Mouse (Mus musculus): ENCODE data around the gene Daam1. TPM values are rescaled to one million over a fixed set of nuclear protein-coding genes. Genes with fewer than 3 reads are reported as not detected.

Gene Daam1
- polyA plus RNA-seq, 1 experiment from 2014 or later, result 10.0 TPM

DNA sequence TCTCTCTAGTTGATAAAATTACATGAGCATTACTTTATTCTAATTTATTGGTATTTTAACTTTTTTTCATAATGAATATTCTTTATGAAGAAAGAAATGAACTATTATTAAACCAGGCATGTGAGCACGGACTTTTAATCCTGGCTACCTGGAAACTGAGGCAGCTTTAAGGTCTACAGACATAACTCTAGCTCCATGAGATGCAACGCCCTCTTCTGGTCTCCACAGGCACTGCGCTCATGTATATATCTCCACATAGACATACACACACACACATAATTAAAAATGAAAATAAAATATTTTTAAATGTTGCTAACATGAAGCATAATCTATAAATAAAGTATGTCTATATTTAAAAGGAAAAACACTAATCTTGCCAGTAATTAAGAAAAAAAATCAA lies 21.3 kb upstream of the Daam1 start:
- 91% methylated on average over 3 of the region's 3 CpGs for WGBS

DNA sequence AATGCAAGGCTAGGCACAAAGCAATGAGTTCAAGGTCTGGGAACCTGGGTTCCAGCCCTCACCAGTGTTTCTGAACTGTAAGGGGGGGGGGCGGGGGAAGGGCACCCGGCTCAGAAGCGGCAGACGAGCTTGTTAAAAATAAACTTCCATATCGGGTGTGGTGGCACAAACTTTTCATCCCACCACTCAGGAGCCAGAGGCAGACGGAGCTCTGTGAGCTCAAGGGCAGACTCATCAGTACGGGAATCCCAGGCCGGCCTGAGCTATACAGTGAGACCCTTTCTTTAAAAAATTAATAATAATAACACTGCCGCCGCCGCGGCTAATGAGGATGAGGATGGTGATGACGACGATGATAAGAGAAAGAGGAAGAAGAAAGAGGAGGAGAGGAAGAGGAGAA lies 18.3 kb upstream of the Daam1 start:
- no peaks in the 10 kb centered on the region for H3K36me3 ChIP-seq
- no peak overlapping the region for H3K4me3 ChIP-seq (replicated peaks)
- no peaks in the 10 kb centered on the region for H3K4me1 ChIP-seq
- H3K9ac ChIP-seq, result no peak overlapping the region
- ATAC-seq (ENCODE audit: insufficient read depth, low FRiP score, low read depth), result no peak
- no peaks in the 10 kb centered on the region for H3K9me3 ChIP-seq
- H3K27me3 ChIP-seq (replicated peaks), result no peaks in the 10 kb centered on the region
- WGBS, result 75% methylated on average over 14 of the region's 14 CpGs
- H3K27ac ChIP-seq, result no peak overlapping the region
- H3K4me2 ChIP-seq, result no peak overlapping the region

More for the DNA sequence above, 21.3 kb upstream of the Daam1 start:
- H3K9me3 ChIP-seq, result no peaks in the 10 kb centered on the region
- H3K27me3 ChIP-seq (replicated peaks), result no peaks in the 10 kb centered on the region
- H3K36me3 ChIP-seq, result no peaks in the 10 kb centered on the region
- no peak overlapping the region for H3K4me2 ChIP-seq
- no peak for ATAC-seq (ENCODE audit: insufficient read depth, low FRiP score, low read depth)
- H3K4me1 ChIP-seq, result no peaks in the 10 kb centered on the region
- no peak overlapping the region for H3K4me3 ChIP-seq (replicated peaks)
- no peak overlapping the region for H3K9ac ChIP-seq
- H3K27ac ChIP-seq, result no peak overlapping the region

DNA sequence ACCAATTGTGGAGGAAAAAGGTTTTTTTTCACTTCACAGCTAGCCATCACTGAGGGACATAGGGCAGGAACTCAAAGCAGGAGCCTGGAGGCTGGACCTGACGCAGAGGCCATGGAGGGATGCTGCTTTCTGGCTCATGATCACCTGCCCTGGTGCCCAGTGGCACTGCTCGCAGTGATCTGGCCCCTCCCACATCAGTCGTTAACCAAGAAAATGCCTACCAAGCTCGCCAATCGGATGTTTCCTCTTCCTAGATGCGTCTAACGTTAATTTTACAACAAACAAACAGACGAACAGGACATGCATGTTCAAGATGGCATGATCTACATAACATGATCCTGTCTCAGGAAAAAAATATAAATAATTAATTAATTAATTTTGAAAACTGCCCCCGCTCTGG lies 17.6 kb upstream of the Daam1 start:
- no peak for ATAC-seq (ENCODE audit: insufficient read depth, low FRiP score, low read depth)
- 84% methylated on average over 9 of the region's 9 CpGs for WGBS
- H3K4me2 ChIP-seq, result no peak overlapping the region

DNA sequence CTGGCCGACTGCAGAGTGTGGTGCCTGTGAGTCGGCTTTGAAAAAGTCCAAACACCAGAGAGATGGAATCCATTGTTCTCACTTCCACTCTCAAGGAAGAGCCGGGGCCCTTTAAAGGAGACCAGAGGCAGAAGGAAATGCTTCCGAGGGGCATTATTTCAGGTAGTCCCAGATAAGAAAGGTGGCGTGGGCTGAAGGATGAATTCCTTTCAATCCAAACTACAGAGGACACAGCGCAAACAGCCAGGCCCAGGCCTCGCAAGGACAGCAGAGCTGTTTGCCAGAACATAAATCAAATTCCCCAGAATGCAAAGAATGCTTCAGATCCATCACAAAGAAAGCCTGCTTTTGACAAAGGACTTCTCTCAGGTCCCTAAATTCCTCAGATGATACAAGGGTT lies 17.1 kb upstream of the Daam1 start:
- Histone ChIP-seq H3K36me3 (no peaks in the 10 kb centered on the region), H3K27me3 (replicated peaks) (no peaks in the 10 kb centered on the region), H3K9ac (no peak overlapping the region), H3K27ac (no peak overlapping the region), H3K4me3 (replicated peaks) (no peak overlapping the region), H3K4me1 (no peaks in the 10 kb centered on the region), H3K4me2 (no peak overlapping the region), H3K9me3 (no peaks in the 10 kb centered on the region)
- no peak for ATAC-seq (ENCODE audit: insufficient read depth, low FRiP score, low read depth)
- WGBS, result 37% methylated on average over 7 of the region's 7 CpGs

More for the DNA sequence above, 17.6 kb upstream of the Daam1 start:
- H3K4me1 ChIP-seq, result no peaks in the 10 kb centered on the region
- H3K36me3 ChIP-seq, result no peaks in the 10 kb centered on the region
- no peak overlapping the region for H3K4me3 ChIP-seq (replicated peaks)
- no peak overlapping the region for H3K27ac ChIP-seq
- H3K9me3 ChIP-seq, result no peaks in the 10 kb centered on the region
- H3K9ac ChIP-seq, result no peak overlapping the region
- H3K27me3 ChIP-seq (replicated peaks), result no peaks in the 10 kb centered on the region

DNA sequence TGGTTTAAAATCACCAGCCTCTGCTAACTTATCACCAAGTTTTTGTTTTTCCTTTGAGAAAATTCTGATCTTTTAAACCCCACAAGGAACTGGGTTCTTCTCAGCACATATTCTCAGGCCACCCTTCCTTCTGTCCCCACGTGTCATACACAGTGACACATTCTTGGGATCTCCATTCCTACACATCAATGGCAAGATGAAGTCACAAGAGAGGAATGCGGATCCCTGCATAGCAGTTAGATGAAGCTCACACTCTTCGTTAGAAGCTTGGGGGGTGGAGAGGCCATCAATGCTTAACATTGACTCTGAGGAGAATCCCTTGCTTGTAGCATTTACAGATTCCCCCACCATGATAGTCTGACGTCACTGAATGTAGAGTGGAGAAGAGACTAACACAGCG lies 10.8 kb upstream of the Daam1 start:
- Histone ChIP-seq H3K9me3 (no peaks in the 10 kb centered on the region), H3K9ac (no peak overlapping the region)
- ATAC-seq (ENCODE audit: insufficient read depth, low FRiP score, low read depth), result no peak

DNA sequence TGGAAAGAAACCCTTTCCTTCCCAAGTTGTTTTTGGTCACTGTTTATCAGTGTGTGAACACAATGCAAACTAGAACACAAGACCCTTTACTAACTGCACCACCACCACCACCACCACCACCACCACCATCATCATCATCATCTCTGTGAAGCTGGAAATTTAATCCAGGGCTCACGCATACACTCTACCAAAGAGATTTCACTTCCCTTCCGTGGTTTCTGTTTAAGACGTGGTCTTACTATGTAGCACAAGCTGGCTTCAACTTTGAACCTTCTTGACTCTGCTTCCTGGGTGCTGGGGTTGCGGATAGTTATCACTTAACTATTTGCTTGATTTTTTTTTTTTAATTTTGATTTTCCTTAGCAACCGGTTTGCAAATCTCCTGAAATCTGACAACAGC lies 9.6 kb upstream of the Daam1 start:
- no peak for ATAC-seq (ENCODE audit: insufficient read depth, low FRiP score, low read depth)
- Histone ChIP-seq H3K4me1 (no peaks in the 10 kb centered on the region), H3K36me3 (no peaks in the 10 kb centered on the region), H3K9ac (no peak overlapping the region), H3K9me3 (no peaks in the 10 kb centered on the region), H3K27me3 (replicated peaks) (no peaks in the 10 kb centered on the region), H3K27ac (no peak overlapping the region), H3K4me2 (no peak overlapping the region), H3K4me3 (replicated peaks) (no peak overlapping the region)
- 83% methylated on average over 5 of the region's 5 CpGs for WGBS

More for the DNA sequence above, 10.8 kb upstream of the Daam1 start:
- Histone ChIP-seq H3K4me1 (no peaks in the 10 kb centered on the region), H3K4me2 (no peak overlapping the region), H3K27ac (no peak overlapping the region), H3K36me3 (no peaks in the 10 kb centered on the region), H3K4me3 (replicated peaks) (no peak overlapping the region), H3K27me3 (replicated peaks) (no peaks in the 10 kb centered on the region)
- WGBS, result 77% methylated on average over 5 of the region's 5 CpGs

DNA sequence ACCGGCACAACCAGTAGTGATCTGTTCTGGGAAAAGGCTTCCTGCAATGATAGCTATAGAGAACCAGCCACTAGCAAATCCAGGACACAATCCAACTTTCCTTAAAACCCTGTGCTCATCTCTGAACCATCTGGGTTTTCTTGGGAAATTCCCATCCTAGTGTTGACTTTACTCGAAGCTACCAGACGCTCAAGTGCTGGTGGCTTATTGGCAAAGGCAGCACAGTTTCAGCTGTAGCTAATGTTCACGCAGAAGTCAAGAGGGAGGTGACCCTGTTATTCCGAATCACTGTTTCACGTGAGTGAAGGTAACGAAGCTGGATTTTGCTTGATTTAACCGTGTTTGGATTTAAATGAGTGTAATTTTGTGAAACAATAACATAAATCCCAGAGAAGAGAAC lies 9.1 kb upstream of the Daam1 start:
- no peaks in the 10 kb centered on the region for H3K36me3 ChIP-seq
- H3K9me3 ChIP-seq, result no peaks in the 10 kb centered on the region
- no peak overlapping the region for H3K9ac ChIP-seq
- H3K4me3 ChIP-seq (replicated peaks), result no peak overlapping the region
- 71% methylated on average over 8 of the region's 8 CpGs for WGBS
- no peak for ATAC-seq (ENCODE audit: insufficient read depth, low FRiP score, low read depth)
- H3K27ac ChIP-seq, result no peak overlapping the region
- no peak overlapping the region for H3K4me2 ChIP-seq
- no peaks in the 10 kb centered on the region for H3K4me1 ChIP-seq
- no peaks in the 10 kb centered on the region for H3K27me3 ChIP-seq (replicated peaks)

DNA sequence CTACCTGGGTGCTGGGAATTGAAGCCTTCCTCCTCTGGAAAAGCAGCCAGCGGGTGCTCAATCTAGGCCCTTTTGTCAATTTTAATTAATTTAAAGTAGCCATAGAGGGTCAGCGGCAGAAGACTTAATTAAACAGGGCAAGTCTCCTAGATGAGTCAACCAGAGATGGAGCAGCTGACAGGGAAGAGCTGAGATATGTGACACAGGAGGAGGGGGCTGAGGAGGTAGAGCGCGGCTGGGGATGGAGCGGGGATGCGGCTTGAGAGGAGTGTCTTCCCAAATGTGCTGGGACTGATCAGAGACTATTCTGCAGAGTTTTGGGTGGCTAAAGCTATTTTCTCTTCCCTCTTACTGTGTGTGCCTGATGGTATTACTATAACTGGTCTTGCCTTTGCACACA lies 6.0 kb upstream of the Daam1 start:
- Histone ChIP-seq H3K27ac (no peak overlapping the region), H3K4me2 (no peak overlapping the region), H3K4me3 (replicated peaks) (no peak overlapping the region), H3K9ac (no peak overlapping the region), H3K27me3 (replicated peaks) (no peaks in the 10 kb centered on the region), H3K36me3 (no peaks in the 10 kb centered on the region), H3K4me1 (no peaks in the 10 kb centered on the region), H3K9me3 (no peaks in the 10 kb centered on the region)
- no peak for ATAC-seq (ENCODE audit: insufficient read depth, low FRiP score, low read depth)
- WGBS, result 82% methylated on average over 6 of the region's 6 CpGs

DNA sequence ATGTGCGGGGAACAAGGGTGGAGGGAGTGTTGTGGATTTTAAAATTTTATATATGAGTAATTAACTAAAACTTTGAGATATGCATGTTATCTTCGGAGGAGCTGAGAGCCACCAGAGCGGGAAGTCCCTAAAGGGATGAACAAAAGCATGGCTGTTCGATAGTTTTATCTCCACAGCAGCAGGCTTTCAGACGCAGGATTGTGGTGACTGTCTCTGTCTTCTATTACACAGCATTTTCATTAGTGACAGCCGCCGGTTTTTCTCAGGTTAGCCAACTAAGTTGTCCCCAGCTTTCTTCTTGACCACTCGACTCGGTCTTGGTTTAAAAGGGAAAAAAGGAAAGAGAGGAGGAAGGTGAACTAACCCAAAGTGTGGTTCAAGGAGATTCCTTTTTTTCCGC lies 739 bp upstream of the Daam1 start:
- H3K4me2 ChIP-seq, result peak overlapping the region; percentile 65
- H3K27ac ChIP-seq, result peak overlapping the region; percentile 65
- peaks cover 8% of the 10 kb centered on the region; the same call in 1 of the 2 replicates for H3K4me1 ChIP-seq
- WGBS, result 12% methylated on average over 10 of the region's 10 CpGs
- H3K36me3 ChIP-seq, result no peaks in the 10 kb centered on the region
- ATAC-seq (ENCODE audit: insufficient read depth, low FRiP score, low read depth), result no peak
- H3K4me3 ChIP-seq (replicated peaks), result peak overlapping the region; percentile 89
- H3K9ac ChIP-seq, result peak overlapping the region; percentile 37; the same call in 1 of the 2 replicates
- H3K9me3 ChIP-seq, result no peaks in the 10 kb centered on the region
- no peaks in the 10 kb centered on the region for H3K27me3 ChIP-seq (replicated peaks)

DNA sequence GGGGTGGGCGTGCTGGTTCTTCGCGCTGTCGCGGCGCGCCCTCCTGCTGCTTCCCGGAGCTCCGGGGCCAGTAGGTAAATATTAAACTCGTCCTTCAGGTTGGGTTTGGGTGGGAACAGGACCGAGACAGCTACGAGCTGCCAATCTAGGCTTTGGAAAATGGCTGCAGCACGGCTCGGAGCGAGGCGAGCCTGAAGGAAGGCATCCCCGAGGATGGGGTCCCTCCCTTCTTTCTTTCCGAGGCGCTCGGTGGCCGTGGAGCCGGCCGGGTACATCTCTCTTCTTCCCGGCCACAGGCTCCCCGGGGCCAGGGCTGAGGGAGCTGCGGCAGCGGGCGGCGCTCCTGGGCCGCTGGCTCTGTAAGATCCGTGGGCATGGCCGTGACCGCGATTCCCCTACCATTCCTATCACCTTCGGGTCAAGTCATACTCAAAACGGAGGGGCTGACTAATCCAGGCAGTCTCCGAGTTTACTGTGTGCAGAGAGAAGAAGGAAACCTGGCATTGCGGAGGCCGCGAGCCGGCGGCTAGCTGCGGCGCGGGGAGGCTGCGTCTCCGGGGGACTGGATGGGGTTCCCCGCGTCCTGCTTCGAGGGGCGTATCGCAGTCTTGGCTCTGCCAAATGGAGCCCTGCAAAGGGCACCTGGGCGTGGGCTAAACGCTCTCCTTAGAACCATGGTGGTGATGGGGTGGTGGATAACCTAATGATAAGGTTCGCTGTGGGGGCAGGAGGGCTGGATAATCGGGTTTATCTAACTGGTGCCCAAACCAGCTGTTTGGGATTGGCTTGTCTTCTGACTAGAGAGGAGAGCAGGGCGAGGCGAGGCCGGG lies 595 bp downstream of the Daam1 start:
- peaks cover 16% of the 10 kb centered on the region; the same call in 1 of the 2 replicates for H3K4me1 ChIP-seq
- peak overlapping the region; percentile 97 for H3K27ac ChIP-seq
- H3K27me3 ChIP-seq (replicated peaks), result no peaks in the 10 kb centered on the region
- H3K4me3 ChIP-seq (replicated peaks), result peak overlapping the region; percentile 89
- no peaks in the 10 kb centered on the region for H3K9me3 ChIP-seq
- peak; percentile 16; the same call in 1 of the 2 replicates for ATAC-seq (ENCODE audit: insufficient read depth, low FRiP score, low read depth)
- WGBS, result under 1% methylated on average over 56 of the region's 59 CpGs
- H3K9ac ChIP-seq, result peak overlapping the region; percentile 84
- no peaks in the 10 kb centered on the region for H3K36me3 ChIP-seq
- peak overlapping the region; percentile 92 for H3K4me2 ChIP-seq

DNA sequence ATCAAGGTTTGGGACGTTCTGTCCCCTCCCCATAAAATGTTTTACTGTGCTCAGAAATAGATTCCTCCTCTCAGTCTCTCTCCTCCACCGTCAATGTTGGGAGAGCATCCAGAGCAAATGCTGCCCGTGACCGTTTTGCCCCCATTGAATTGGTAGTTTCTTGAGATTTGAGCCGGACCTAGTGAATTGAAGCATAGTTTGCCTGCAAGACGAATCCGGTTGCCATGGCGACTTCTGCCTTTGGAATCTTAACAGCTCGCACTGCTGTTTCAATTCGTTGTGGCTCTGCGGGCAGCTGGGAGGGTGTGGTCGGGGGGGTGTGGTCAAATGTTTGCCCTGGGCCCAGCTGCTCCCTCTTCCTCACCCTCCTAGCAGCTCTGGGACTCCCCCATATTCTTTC lies 1.3 kb downstream of the Daam1 start:
- ATAC-seq (ENCODE audit: insufficient read depth, low FRiP score, low read depth), result no peak
- Histone ChIP-seq H3K4me3 (replicated peaks) (peak overlapping the region; percentile 89), H3K9me3 (no peaks in the 10 kb centered on the region), H3K27ac (peak overlapping the region; percentile 97), H3K4me1 (peaks cover 16% of the 10 kb centered on the region; the same call in 1 of the 2 replicates), H3K27me3 (replicated peaks) (no peaks in the 10 kb centered on the region), H3K36me3 (no peaks in the 10 kb centered on the region), H3K9ac (no peak overlapping the region), H3K4me2 (peak overlapping the region; percentile 92)
- under 1% methylated on average over 12 of the region's 12 CpGs for WGBS

DNA sequence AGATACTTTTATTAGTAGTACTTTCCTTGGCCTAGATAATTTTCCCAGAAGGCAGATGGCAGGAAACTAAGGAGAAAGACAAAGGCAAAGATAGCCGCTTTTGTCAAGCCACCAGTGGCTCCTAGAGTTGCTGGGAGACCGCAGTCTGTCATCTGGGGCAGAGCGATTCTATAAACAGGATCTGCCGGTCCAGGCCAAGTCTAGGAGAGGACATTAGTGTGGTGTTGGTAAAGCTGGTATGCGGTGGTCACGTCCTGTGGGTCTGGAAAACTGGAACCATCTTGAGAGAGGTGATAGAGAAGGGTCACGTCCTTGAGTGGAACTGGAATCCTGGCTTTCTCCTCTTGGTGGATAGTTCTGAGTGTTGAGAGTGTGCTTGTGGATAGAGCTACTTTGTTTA lies 3.2 kb downstream of the Daam1 start:
- H3K4me1 ChIP-seq, result peaks cover 30% of the 10 kb centered on the region

More for the DNA sequence above, 3.2 kb downstream of the Daam1 start:
- ATAC-seq (ENCODE audit: insufficient read depth, low FRiP score, low read depth), result no peak
- no peaks in the 10 kb centered on the region for H3K27me3 ChIP-seq (replicated peaks)
- H3K4me3 ChIP-seq (replicated peaks), result no peak overlapping the region
- no peaks in the 10 kb centered on the region for H3K9me3 ChIP-seq
- no peak overlapping the region for H3K27ac ChIP-seq
- 46% methylated on average over 7 of the region's 7 CpGs for WGBS
- H3K36me3 ChIP-seq, result no peaks in the 10 kb centered on the region
- H3K4me2 ChIP-seq, result 0 out of 2 replicates have a peak overlapping the region, but pooled peaks have one; percentile 2
- H3K9ac ChIP-seq, result no peak overlapping the region

Measured in stomach, embryonic 15.5 days (tissue).